ENCODE assay signal across 11 mouse cellular contexts in genomic region chr16:21331229-21331628, GRCm38 (mm10).
DNase-seq lines count a peak whose midpoint lies in the region; ATAC-seq and TF ChIP-seq lines count a peak whose summit lies in the region.
"Had no signal": no experiment of that assay in that cellular context is flagged by ENCODE, and none has a peak within 500 bp of the region (broad histone marks: within the 10 kb centered on the region; RNA-seq: fewer than 3 reads in every experiment).

No protein-coding gene starts in this region.

- H3K27me3 ChIP-seq in forebrain, embryonic 14.5 days (replicated peaks; ENCODE audit: control insufficient read depth, insufficient read depth, low read length) = 0 out of 2 replicates have a peak, but pooled peaks cover 4% of the 10 kb centered on the region
- H3K27me3 ChIP-seq in forebrain, embryonic 10.5 days (ENCODE audit: poor library complexity, severe bottlenecking) = peaks cover 23% of the 10 kb centered on the region
- no peaks in the 10 kb centered on the region for H3K27me3 ChIP-seq in kidney, postnatal 0 days (ENCODE audit: insufficient read depth, low read length)
- peaks cover 7% of the 10 kb centered on the region; the same call in 1 of the 2 replicates for H3K27me3 ChIP-seq in midbrain, embryonic 12.5 days

- H3K9ac ChIP-seq in forebrain, embryonic 14.5 days (ENCODE audit: low read length) = no peak overlapping the region
- H3K9ac ChIP-seq in kidney, postnatal 0 days (ENCODE audit: low read depth, low read length) = no peak overlapping the region
- no peak overlapping the region for H3K9ac ChIP-seq in midbrain, embryonic 12.5 days (replicated peaks)

- no peak overlapping the region for H3K27ac ChIP-seq in forebrain, embryonic 14.5 days (ENCODE audit: low read depth, low read length)
- no peak overlapping the region for H3K27ac ChIP-seq in forebrain, embryonic 10.5 days
- no peak overlapping the region for H3K27ac ChIP-seq in kidney, postnatal 0 days
- H3K27ac ChIP-seq in midbrain, embryonic 12.5 days (replicated peaks) = no peak overlapping the region

- H3K4me3 ChIP-seq in forebrain, embryonic 14.5 days (ENCODE audit: low read depth, low read length) = no peak overlapping the region
- no peak overlapping the region for H3K4me3 ChIP-seq in forebrain, embryonic 10.5 days
- no peak overlapping the region for H3K4me3 ChIP-seq in kidney, postnatal 0 days (replicated peaks; ENCODE audit: low read depth, low read length)
- H3K4me3 ChIP-seq in midbrain, embryonic 12.5 days = no peak overlapping the region

- H3K4me1 ChIP-seq in forebrain, embryonic 14.5 days (ENCODE audit: control insufficient read depth, insufficient read depth, low read length) = peaks cover 16% of the 10 kb centered on the region
- peaks cover 28% of the 10 kb centered on the region for H3K4me1 ChIP-seq in forebrain, embryonic 10.5 days
- H3K4me1 ChIP-seq in kidney, postnatal 0 days (replicated peaks; ENCODE audit: insufficient read depth, low read length) = peaks cover 6% of the 10 kb centered on the region; the same call in 1 of the 2 replicates
- H3K4me1 ChIP-seq in midbrain, embryonic 12.5 days = peaks cover 17% of the 10 kb centered on the region

- 87% methylated on average over 5 of the region's 5 CpGs for WGBS in forebrain, embryonic 14.5 days
- WGBS in forebrain, embryonic 10.5 days = 89% methylated on average over 5 of the region's 5 CpGs
- 54% methylated on average over 5 of the region's 5 CpGs for WGBS in kidney, postnatal 0 days
- 92% methylated on average over 5 of the region's 5 CpGs for WGBS in midbrain, embryonic 12.5 days

- no peak for ATAC-seq in forebrain, embryonic 14.5 days
- ATAC-seq in kidney, postnatal 0 days (replicated peaks; ENCODE audit: low FRiP score, low read depth) = no peak
- no peak for ATAC-seq in midbrain, embryonic 12.5 days (ENCODE audit: low FRiP score, low read depth)

- H3K9me3 ChIP-seq in forebrain, embryonic 14.5 days (replicated peaks; ENCODE audit: control insufficient read depth, low read length) = no peaks in the 10 kb centered on the region
- H3K9me3 ChIP-seq in forebrain, embryonic 10.5 days = no peaks in the 10 kb centered on the region
- no peaks in the 10 kb centered on the region for H3K9me3 ChIP-seq in kidney, postnatal 0 days (replicated peaks; ENCODE audit: low read length)
- no peaks in the 10 kb centered on the region for H3K9me3 ChIP-seq in midbrain, embryonic 12.5 days

- H3K36me3 ChIP-seq in forebrain, embryonic 14.5 days (ENCODE audit: control insufficient read depth, insufficient read depth, low read length) = no peaks in the 10 kb centered on the region
- peaks cover 4% of the 10 kb centered on the region for H3K36me3 ChIP-seq in forebrain, embryonic 10.5 days (replicated peaks)
- H3K36me3 ChIP-seq in kidney, postnatal 0 days (ENCODE audit: insufficient read depth, low read length) = no peaks in the 10 kb centered on the region
- H3K36me3 ChIP-seq in midbrain, embryonic 12.5 days = no peaks in the 10 kb centered on the region

- peak overlapping the region; percentile 25; the same call in 1 of the 2 replicates for H3K4me2 ChIP-seq in forebrain, embryonic 14.5 days (ENCODE audit: low read length)
- H3K4me2 ChIP-seq in kidney, postnatal 0 days (ENCODE audit: low read length) = peak overlapping the region; percentile 19; the same call in 1 of the 2 replicates
- H3K4me2 ChIP-seq in midbrain, embryonic 12.5 days (replicated peaks) = peak overlapping the region; percentile 28

- no peak for TF ChIP-seq POLR2A in brain, embryonic 14.5 days (IDR thresholded peaks at IDR 0.05; ENCODE audit: borderline replicate concordance, extremely low read depth, insufficient read depth, insufficient read length, poor library complexity, severe bottlenecking)

- no peak; the same call in 1 of the 2 replicates for TF ChIP-seq CTCF in kidney, postnatal 0 days (IDR thresholded peaks at IDR 0.05; ENCODE audit: low read depth)
- TF ChIP-seq CTCF in brain, embryonic 14.5 days (IDR thresholded peaks at IDR 0.05; ENCODE audit: borderline replicate concordance, extremely low read depth, insufficient read depth, insufficient read length) = no peak

- DNase-seq in forebrain, embryonic 14.5 days (ENCODE audit: low spot score) = no peak
- DNase-seq in forebrain, embryonic 10.5 days (ENCODE audit: extremely low spot score, low spot score) = no peak
- DNase-seq in kidney, postnatal 0 days (ENCODE audit: low spot score) = peak; percentile 21
- DNase-seq in kidney, adult 18-20 months = no peak
- peak; percentile 23 for DNase-seq in brain, embryonic 14.5 days (ENCODE audit: low read depth)
- DNase-seq in ovary, adult 18-20 months (ENCODE audit: low spot score) = no peak
- DNase-seq in adipocyte (ENCODE audit: low spot score) = no peak
- DNase-seq: embryo, embryonic 11 days; right cerebral cortex, postnatal 4 days; thymus, postnatal 14 days had no signal

Comparison
In these comparisons a context has a peak if more than half of its experiments do, and no peak if none do; other contexts are left out.
1. DNase-seq: peak in kidney, postnatal 0 days (single experiment) and brain, embryonic 14.5 days (single experiment); none in forebrain, embryonic 14.5 days (single experiment), forebrain, embryonic 10.5 days (single experiment), kidney, adult 18-20 months (single experiment), ovary, adult 18-20 months (single experiment) and adipocyte (single experiment).
2. Peak in every context shown above with its lines, with median percentiles within 50 percentile points of each other: H3K4me2 ChIP-seq.